Mouse (Mus musculus): Measurements from ENCODE around the gene Hnf4a. TPM values are rescaled to one million over a fixed set of nuclear protein-coding genes. Genes with fewer than 3 reads are reported as not detected.
"Not testable (repeated sequence)": the region's sequence is repeated elsewhere in the genome, so short reads cannot be mapped to it uniquely, and the experiment has no call there.

Gene Hnf4a
- total RNA-seq, 2 experiments from 2014 or later, result not detected

DNA sequence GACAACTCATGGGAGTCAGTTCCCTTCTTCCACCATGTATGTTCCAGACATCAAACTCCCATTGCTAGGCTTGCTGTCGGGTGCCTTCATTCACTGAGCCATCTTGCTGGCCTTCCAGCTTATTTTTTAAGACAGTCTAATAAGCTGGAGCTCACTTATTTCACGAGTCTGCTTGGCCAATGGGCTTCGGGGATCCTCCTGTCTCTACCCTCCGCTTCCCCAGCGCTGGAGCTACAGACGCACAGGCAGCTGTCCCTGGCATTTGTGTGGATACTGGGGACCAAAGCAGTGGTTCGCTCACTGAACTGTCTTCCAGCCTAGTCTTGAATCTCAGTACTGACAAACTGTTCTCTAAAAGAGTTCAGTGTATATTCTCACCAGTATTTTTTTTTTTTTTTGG, 99.6 kb downstream of the Hnf4a start:
- intact Hi-C loops (cut with DNase I), result no loop called here
- no peak for DNase-seq (ENCODE audit: extremely low spot score in 1 of 2, low spot score in 2 of 2)

DNA sequence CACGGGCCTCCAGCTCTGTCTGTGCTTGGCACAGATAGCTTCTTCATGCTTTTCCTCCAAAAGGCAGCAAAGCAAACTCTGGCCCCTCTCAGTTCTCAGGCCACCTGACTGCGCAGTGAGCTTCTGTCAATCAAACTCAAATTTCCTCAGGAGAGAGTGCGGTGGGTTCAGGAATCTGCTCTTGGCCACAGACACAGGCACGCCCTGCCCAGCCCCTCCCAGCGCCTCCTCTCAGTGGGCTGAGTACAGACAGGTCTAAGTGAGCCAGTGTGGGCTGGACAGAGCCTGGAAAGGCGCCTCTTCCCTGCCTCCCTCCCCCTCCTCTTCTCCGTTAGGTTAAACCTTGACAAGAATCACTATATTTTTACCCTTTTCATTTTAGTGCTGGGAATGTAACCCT, 101.4 kb downstream of the Hnf4a start:
- intact Hi-C loops (cut with DNase I), result no loop called here
- DNase-seq (ENCODE audit: extremely low spot score in 1 of 2, low spot score in 2 of 2), result no peak

DNA sequence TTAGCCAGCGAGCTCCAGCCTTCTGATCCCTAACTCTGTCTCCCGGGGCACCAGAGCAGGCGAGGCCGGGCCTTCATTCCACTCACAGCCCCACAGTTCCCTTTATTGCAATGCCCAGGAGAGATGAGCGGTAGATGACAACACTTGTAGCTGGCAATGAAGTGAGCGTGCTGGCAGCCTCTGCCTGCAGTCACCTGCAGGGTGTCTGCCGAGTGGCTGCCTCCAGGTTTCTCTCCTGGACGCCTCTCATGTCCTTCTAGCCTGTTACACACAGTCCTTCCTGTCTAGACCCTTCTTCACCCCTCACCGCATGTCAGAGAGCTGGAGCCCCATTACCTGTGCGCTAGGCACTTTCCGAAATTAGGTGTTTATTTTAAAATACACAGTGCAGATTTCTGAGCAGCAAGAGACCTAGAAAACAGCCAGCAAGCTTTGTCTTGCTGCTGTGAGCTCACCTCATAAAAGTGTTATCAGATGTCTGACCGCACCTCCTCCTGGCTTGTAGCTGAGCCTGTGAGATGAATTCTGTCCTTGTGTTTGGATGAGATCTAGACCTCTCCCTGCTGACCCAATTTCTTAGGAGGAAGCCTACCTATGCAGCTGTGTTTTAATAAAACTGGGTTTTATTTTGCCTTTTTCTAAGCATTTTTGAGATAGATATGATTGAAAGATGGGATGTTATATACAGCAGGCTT, 102.8 kb downstream of the Hnf4a start:
- no peak for DNase-seq (ENCODE audit: extremely low spot score in 1 of 2, low spot score in 2 of 2)
- intact Hi-C loops (cut with DNase I), result no loop called here

DNA sequence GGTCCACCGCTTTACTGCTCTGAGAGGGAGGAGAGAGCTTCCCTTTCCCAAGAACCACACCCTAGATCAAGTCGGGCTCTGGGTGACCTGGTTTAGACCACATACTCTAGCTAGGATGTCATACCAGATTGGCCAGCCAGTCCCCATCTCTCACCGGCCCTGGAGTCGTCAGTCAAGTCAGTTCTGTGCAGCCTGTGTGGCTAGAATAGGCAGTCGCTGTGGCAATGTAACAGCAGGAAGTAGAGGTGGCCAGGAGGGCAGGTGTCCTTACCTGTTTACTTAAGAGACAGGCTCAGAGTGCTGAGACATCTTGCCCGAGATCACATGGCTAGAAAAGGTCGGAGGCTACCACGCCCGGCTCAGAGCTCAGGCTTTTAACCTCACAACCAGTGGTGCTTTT, 104.6 kb downstream of the Hnf4a start:
- intact Hi-C loops (cut with DNase I), result no loop called here

DNA sequence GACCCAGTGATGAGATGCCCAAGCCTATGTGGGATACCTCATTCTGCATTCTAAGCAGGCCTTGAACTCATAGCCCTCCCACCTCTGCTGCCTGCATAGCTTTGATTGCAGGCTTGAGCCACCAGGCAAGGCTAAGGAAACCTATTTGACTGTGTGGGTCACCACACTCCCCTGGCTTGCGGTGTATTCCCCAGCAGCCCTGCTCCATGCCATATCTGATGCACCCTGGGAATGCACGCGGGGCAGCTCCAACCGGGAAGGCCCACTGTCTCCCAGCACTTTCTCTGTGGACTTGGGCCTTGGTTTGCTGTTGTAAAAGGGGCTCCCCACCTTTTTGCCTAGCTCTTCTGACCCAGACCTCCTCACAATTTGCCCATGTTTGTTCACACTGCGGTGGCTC, 106.6 kb downstream of the Hnf4a start:
- intact Hi-C loops (cut with DNase I), result no loop called here
- DNase-seq (ENCODE audit: extremely low spot score in 1 of 2, low spot score in 2 of 2), result no peak

More for the DNA sequence above, 104.6 kb downstream of the Hnf4a start:
- no peak for DNase-seq (ENCODE audit: extremely low spot score in 1 of 2, low spot score in 2 of 2)

DNA sequence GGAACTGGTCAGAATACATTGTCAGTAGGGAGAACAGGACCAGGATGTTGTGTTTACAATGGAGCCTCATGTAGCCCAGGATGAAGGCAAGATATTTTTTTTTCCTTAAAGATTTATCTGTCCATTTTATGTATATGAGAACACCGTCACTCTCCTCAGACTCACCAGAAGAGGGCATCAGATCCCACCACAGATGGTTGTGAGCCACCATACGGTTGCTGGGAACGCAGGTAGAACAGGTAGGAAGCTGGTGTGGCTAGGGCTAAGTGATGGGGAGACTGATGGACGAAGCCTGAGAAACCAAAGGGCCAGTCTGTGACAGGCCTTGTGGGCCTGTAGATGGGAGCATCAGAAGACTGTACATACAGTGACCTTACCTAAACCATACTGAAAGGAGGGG, 107.4 kb downstream of the Hnf4a start:
- no peak for DNase-seq (ENCODE audit: extremely low spot score in 1 of 2, low spot score in 2 of 2)
- intact Hi-C loops (cut with DNase I), result no loop called here

DNA sequence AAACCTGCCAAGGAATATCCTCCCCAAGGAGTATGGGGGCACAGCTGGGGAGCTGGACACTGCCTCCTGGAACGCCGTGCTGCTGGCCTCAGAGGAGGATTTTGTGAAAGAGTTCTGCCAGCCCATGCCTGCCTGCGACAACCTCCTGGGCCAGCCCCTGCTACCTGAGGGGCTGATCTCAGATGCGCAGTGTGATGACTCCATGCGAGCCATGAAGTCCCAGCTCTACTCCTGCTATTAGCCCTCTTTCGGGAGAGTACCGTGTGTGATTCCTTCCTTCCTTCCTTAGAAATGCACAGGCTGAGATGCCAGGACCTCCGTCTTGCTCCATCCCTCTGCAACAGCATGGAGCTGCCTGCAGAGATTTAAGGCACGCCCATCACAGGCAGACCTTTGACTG, 108.8 kb downstream of the Hnf4a start:
- intact Hi-C loops (cut with DNase I), result no loop called here
- no peak for DNase-seq (ENCODE audit: extremely low spot score in 1 of 2, low spot score in 2 of 2)

DNA sequence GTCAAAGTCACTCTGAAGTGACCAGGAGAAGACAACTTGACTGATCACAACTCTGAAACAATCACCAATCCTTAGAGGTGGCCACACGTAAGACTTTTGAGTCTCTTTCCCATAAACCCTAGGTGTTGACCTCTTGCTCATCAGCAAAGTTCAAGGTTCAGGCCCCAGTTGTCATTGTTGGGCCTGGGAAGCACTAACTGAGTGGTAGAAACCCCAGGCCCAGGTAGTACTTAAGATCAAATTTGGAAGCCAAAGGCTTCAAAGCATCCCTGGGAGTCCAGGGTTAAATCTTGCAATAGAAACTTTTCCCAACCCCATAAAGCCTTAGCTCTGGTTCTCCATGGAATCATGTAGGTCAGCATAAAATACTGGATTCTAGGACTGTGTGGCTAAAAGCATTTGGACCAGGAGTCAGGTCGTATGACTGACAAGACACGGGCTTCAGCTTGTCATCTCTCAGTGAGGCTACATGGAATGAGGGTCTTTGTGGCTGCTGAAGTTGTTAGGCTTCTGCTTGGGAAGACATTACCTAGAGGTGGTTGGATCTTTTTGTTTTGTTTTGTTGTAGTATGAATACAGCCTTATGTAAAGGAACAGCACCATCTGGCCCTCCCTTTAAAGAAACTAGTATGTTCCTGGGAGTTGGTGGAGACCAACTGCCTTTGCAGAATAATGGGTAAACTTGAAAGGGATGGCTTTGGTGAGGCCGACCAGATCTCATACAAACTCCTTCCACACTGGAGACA, 109.5 kb downstream of the Hnf4a start:
- no peak for DNase-seq (ENCODE audit: extremely low spot score in 1 of 2, low spot score in 2 of 2)
- intact Hi-C loops (cut with DNase I), result no loop called here

DNA sequence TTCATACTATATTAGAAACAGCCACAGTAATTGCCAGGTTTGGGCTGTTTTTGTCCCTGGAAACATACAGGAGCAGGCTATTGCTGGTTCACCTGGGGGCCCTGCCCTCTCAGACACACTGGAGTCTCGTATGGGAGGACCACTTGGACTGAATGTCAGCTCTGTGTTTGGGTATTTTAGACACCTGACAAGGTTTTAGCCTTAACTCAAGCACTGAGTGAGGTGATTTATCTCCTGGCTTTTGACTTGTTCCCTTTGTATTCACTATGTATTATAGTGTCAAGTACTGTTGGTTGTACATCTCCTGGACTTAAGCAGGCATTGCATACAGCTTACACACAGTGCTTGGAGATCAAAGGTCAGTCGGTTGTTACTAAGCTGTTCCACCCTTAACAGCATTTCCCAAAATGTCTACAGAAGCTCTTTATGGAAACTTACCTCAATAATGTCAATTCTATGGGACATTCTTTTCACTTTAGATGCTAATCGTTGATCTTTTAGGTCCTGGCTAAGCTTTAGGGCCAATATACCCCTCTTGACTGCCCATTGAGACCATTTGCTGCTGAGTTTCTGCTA, 110.1 kb downstream of the Hnf4a start:
- DNase-seq (ENCODE audit: extremely low spot score in 1 of 2, low spot score in 2 of 2), result no peak
- intact Hi-C loops (cut with DNase I), result no loop called here

DNA sequence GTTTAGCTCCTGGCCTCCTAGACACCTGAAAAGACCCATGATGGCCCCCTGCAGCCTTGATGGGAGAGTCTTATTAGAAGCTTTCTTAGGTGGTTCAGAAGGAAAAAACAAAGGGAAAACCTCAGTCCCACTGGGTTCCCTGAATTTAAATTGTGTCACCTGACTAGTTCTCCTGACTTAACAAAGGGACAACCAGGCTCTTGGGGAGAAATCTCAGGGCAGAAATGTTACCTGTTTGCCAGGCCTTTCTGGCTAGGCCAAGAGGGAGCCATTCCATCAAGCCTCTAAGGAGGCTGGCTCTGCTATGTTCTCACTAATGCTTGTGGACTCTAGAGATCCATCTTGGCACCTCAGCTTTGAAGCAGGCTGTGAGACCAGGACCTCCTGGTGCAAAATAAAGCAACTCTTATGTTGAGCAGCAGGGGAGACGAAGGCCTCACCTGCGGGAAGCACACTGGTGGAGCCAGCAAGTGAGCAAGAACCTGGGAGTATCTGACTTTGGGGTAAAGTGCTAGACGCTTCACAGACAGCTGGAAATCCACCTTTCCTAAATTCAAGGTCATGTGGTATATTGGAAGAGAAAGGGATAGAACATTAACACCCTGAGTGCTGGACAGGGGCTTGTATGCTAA, 110.7 kb downstream of the Hnf4a start:
- intact Hi-C loops (cut with DNase I), result no loop called here
- no peak for DNase-seq (ENCODE audit: extremely low spot score in 1 of 2, low spot score in 2 of 2)

DNA sequence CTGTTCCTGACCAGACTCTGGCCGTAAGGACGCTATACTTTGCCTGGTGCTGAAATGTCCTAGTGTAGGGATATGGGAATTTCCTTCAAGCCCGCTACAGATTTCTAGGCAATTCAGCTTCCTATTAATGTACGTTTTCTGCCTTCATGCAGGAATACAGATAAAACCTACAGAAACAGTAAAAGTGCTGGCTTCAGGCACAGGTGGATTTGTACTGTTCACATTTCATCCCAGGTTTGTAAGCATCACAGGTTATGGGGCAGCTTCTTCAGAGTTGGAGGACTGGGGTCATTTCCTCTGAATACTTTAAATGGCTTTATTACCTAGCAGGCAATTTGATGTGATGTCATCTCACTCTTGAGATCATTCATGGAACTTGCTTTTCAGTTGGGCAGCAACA, 111.3 kb downstream of the Hnf4a start:
- DNase-seq (ENCODE audit: extremely low spot score in 1 of 2, low spot score in 2 of 2), result no peak
- intact Hi-C loops (cut with DNase I), result no loop called here

DNA sequence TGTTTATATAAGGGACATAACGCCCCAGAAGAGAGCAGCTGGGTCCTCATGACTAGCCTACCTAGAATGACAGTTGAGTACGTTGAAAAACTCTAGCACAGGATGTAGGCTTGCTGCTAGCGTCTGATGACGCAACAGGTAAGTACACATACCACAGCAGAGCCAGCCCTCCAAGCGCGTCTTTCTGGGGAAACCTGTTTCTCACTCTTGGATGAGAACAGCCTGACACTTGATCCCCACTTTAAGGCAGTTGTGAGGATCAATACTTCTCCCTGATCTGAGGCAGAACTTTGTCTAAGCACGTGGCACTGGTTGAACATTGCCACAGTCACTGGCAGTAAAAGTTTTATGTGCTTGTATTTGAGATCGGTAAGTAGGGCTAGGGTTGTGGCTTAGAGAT, 113.8 kb downstream of the Hnf4a start:
- intact Hi-C loops (cut with DNase I), result no loop called here
- DNase-seq (ENCODE audit: extremely low spot score in 1 of 2, low spot score in 2 of 2), result no peak

DNA sequence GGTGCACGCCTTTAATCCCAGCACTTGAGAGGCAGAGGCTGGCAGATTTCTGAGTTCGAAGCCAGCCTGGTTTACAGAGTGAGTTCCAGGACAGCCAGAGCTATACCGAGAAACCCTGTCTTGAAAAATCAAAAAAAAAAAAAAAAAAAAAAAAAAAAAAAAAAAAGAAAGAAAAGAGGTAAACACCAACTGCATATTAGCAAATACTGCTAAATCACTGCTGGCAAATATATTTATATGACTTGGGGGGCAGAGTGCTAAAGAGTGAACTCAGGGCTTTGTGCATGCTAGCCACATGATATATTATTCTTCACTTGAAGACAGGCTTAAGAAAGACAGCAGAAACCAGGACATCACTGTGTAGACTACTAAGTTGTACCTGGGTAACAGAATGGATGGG, 114.8 kb downstream of the Hnf4a start:
- intact Hi-C loops (cut with DNase I); DNase-seq (ENCODE audit: extremely low spot score in 1 of 2, low spot score in 2 of 2): not testable (repeated sequence)

Other genes with a start within 250 kb of the Hnf4a start
- gene Jph2, start 108.8 kb upstream of the Hnf4a start, total RNA-seq (2021), result under 1 TPM; 0.61 to 0.75 TPM
- 10 to 100 TPM; 19.5 to 21.6 TPM for gene Oser1, start 82.1 kb upstream of the Hnf4a start, total RNA-seq (2021)
- 10 to 100 TPM; 95.2 to 95.5 TPM for gene Gdap1l1, start 68.3 kb upstream of the Hnf4a start, total RNA-seq (2021)
- 10 to 100 TPM; 17.0 to 18.9 TPM for gene Fitm2, start 34.2 kb upstream of the Hnf4a start, total RNA-seq (2021)
- gene R3hdml, start 14.5 kb upstream of the Hnf4a start, total RNA-seq (2021), result under 1 TPM in 1 of 2 experiments, not detected in 1; 0.55 TPM
- 10 to 100 TPM; 54.9 to 59.8 TPM for gene Ttpal, start 95.5 kb downstream of the Hnf4a start, total RNA-seq (2021)
- gene Serinc3, start 138.3 kb downstream of the Hnf4a start, total RNA-seq (2021), result 100 to 1,000 TPM; 213 to 225 TPM
- 10 to 100 TPM; 95.0 to 98.5 TPM for gene Pkig, start 151.6 kb downstream of the Hnf4a start, total RNA-seq (2021)
- gene Ada, start 243.4 kb downstream of the Hnf4a start, total RNA-seq (2021), result 1 to 10 TPM; 3.7 to 3.8 TPM